Mouse (Mus musculus): Measurements from ENCODE around the gene Slc16a10.
A peak's percentile ranks its signal among the peaks of the same experiment; 100 is the strongest.

Slc16a10 gene

GRCm38 (mm10) chr10:40141864-40142523 lies at the start of gene Slc16a10:
Gene Slc16a10, minus strand, starts transcription at chr10:40142258.
- DNase-seq, result peak; percentile 97

- no peak for DNase-seq
Measured at GRCm38 (mm10) chr10:40191338-40191979, 49.4 kb upstream of the Slc16a10 start.

- DNase-seq, result no peak
Measured at GRCm38 (mm10) chr10:40190871-40191270, 48.8 kb upstream of the Slc16a10 start.

GRCm38 (mm10) chr10:40189689-40190088 lies 47.6 kb upstream of the Slc16a10 start:
- DNase-seq, result no peak

GRCm38 (mm10) chr10:40188831-40189230 lies 46.8 kb upstream of the Slc16a10 start:
- DNase-seq, result no peak

GRCm38 (mm10) chr10:40185956-40186355 lies 43.9 kb upstream of the Slc16a10 start:
- DNase-seq, result no peak

- no peak for DNase-seq
Measured at GRCm38 (mm10) chr10:40180011-40180410, 38.0 kb upstream of the Slc16a10 start.

- no peak for DNase-seq
Measured at GRCm38 (mm10) chr10:40179142-40179541, 37.1 kb upstream of the Slc16a10 start.

- DNase-seq, result no peak
Measured at GRCm38 (mm10) chr10:40177323-40177962, 35.4 kb upstream of the Slc16a10 start.

GRCm38 (mm10) chr10:40172136-40172535 lies 30.1 kb upstream of the Slc16a10 start:
- DNase-seq, result no peak

- no peak for DNase-seq
Measured at GRCm38 (mm10) chr10:40171211-40171610, 29.2 kb upstream of the Slc16a10 start.

- DNase-seq, result no peak
Measured at GRCm38 (mm10) chr10:40170141-40170558, 28.1 kb upstream of the Slc16a10 start.

- DNase-seq, result no peak
Measured at GRCm38 (mm10) chr10:40169566-40169965, 27.5 kb upstream of the Slc16a10 start.

- DNase-seq, result no peak
Measured at GRCm38 (mm10) chr10:40169088-40169487, 27.0 kb upstream of the Slc16a10 start.

- DNase-seq, result peak; percentile 31
Measured at GRCm38 (mm10) chr10:40164421-40165386, 22.6 kb upstream of the Slc16a10 start.

GRCm38 (mm10) chr10:40163914-40164313 lies 21.9 kb upstream of the Slc16a10 start:
- DNase-seq, result no peak

- DNase-seq, result no peak
Measured at GRCm38 (mm10) chr10:40163338-40163737, 21.3 kb upstream of the Slc16a10 start.

GRCm38 (mm10) chr10:40161701-40162255 lies 19.7 kb upstream of the Slc16a10 start:
- DNase-seq, result no peak

- DNase-seq, result no peak
Measured at GRCm38 (mm10) chr10:40161236-40161635, 19.2 kb upstream of the Slc16a10 start.

- no peak for DNase-seq
Measured at GRCm38 (mm10) chr10:40152550-40152857, 10.4 kb upstream of the Slc16a10 start.

- no peak for DNase-seq
Measured at GRCm38 (mm10) chr10:40151852-40152549, 9.9 kb upstream of the Slc16a10 start.

GRCm38 (mm10) chr10:40149584-40150145 lies 7.6 kb upstream of the Slc16a10 start:
- DNase-seq, result no peak
